Mouse (Mus musculus): ENCODE results near the gene Lrba. TPM values are rescaled to one million over a fixed set of nuclear protein-coding genes. Genes with fewer than 3 reads are reported as not detected.

The Lrba gene
- total RNA-seq (2021) = 10 to 100 TPM; 33.1 to 35.0 TPM
- long read RNA-seq, experiment 1, partial matches to known transcripts = 6 of 15 reads
- long read RNA-seq, experiment 1, other reads (novel, unspliced or antisense) = 9 of 15 reads
- long read RNA-seq, experiment 2, partial matches to known transcripts = 4 of 10 reads
- long read RNA-seq, experiment 2, other reads (novel, unspliced or antisense) = 6 of 10 reads

GRCm38 (mm10) chr3:86224564-86225421 is at the start of gene Lrba:
Gene Lrba (plus strand): TSS chr3:86224680.
- intact Hi-C loops (cut with DNase I) = loop anchor here (1.0 to 5.0 kb wide), 2 partner anchors 82 to 1412 kb away; partner anchors contain the start of gene Rps3a1
- Histone ChIP-seq H3K4me3 (peak within 1 kb of the TSS; percentile 100), H3K27ac (peak within 1 kb of the TSS; percentile 98)
- no peak for TF ChIP-seq CTCF (IDR thresholded peaks at IDR 0.05)
- peak; percentile 70 to 74 for DNase-seq (ENCODE audit: extremely low spot score in 1 of 2, low spot score in 2 of 2)

GRCm38 (mm10) chr3:86179714-86180113 is 44.8 kb upstream of the Lrba start:
- DNase-seq (ENCODE audit: extremely low spot score in 1 of 2, low spot score in 2 of 2) = no peak
- no peak for TF ChIP-seq CTCF (IDR thresholded peaks at IDR 0.05)
- no peak overlapping the region for H3K27ac ChIP-seq
- H3K4me3 ChIP-seq = no peak overlapping the region
- intact Hi-C loops (cut with DNase I) = no loop called here

- no peak for DNase-seq (ENCODE audit: extremely low spot score in 1 of 2, low spot score in 2 of 2)
- TF ChIP-seq CTCF (IDR thresholded peaks at IDR 0.05) = no peak
- H3K27ac ChIP-seq = no peak overlapping the region
- intact Hi-C loops (cut with DNase I) = no loop called here
- no peak overlapping the region for H3K4me3 ChIP-seq
Observed at GRCm38 (mm10) chr3:86181107-86181506, 43.4 kb upstream of the Lrba start.

- H3K27ac ChIP-seq = no peak overlapping the region
- no peak for DNase-seq (ENCODE audit: extremely low spot score in 1 of 2, low spot score in 2 of 2)
- intact Hi-C loops (cut with DNase I) = no loop called here
- no peak overlapping the region for H3K4me3 ChIP-seq
- no peak for TF ChIP-seq CTCF (IDR thresholded peaks at IDR 0.05)
Observed at GRCm38 (mm10) chr3:86184546-86184945, 39.9 kb upstream of the Lrba start.

GRCm38 (mm10) chr3:86187736-86188389 is 36.6 kb upstream of the Lrba start:
- no peak overlapping the region for H3K27ac ChIP-seq
- no peak for TF ChIP-seq CTCF (IDR thresholded peaks at IDR 0.05)
- H3K4me3 ChIP-seq = no peak overlapping the region
- DNase-seq (ENCODE audit: extremely low spot score in 1 of 2, low spot score in 2 of 2) = no peak
- intact Hi-C loops (cut with DNase I) = no loop called here

- no peak overlapping the region for H3K27ac ChIP-seq
- intact Hi-C loops (cut with DNase I) = no loop called here
- peak; percentile 12 to 36 for DNase-seq (ENCODE audit: extremely low spot score in 1 of 2, low spot score in 2 of 2)
Observed at GRCm38 (mm10) chr3:86195981-86196380, 28.5 kb upstream of the Lrba start.

GRCm38 (mm10) chr3:86196471-86196870 is 28.0 kb upstream of the Lrba start:
- no peak for DNase-seq (ENCODE audit: extremely low spot score in 1 of 2, low spot score in 2 of 2)
- no peak for TF ChIP-seq CTCF (IDR thresholded peaks at IDR 0.05)
- Histone ChIP-seq H3K4me3 (no peak overlapping the region), H3K27ac (no peak overlapping the region)
- intact Hi-C loops (cut with DNase I) = no loop called here

More at GRCm38 (mm10) chr3:86195981-86196380, 28.5 kb upstream of the Lrba start:
- no peak overlapping the region for H3K4me3 ChIP-seq
- no peak for TF ChIP-seq CTCF (IDR thresholded peaks at IDR 0.05)

GRCm38 (mm10) chr3:86201645-86202175 is 22.8 kb upstream of the Lrba start:
- TF ChIP-seq CTCF (IDR thresholded peaks at IDR 0.05) = no peak
- H3K27ac ChIP-seq = no peak overlapping the region
- DNase-seq (ENCODE audit: extremely low spot score in 1 of 2, low spot score in 2 of 2) = no peak
- intact Hi-C loops (cut with DNase I) = no loop called here
- H3K4me3 ChIP-seq = no peak overlapping the region

- no peak for DNase-seq (ENCODE audit: extremely low spot score in 1 of 2, low spot score in 2 of 2)
- Histone ChIP-seq H3K4me3 (no peak overlapping the region), H3K27ac (no peak overlapping the region)
- intact Hi-C loops (cut with DNase I) = no loop called here
- no peak for TF ChIP-seq CTCF (IDR thresholded peaks at IDR 0.05)
Observed at GRCm38 (mm10) chr3:86202449-86202848, 22.0 kb upstream of the Lrba start.

- Histone ChIP-seq H3K4me3 (no peak overlapping the region), H3K27ac (no peak overlapping the region)
- TF ChIP-seq CTCF (IDR thresholded peaks at IDR 0.05) = no peak
- intact Hi-C loops (cut with DNase I) = no loop called here
- no peak for DNase-seq (ENCODE audit: extremely low spot score in 1 of 2, low spot score in 2 of 2)
Observed at GRCm38 (mm10) chr3:86204608-86205358, 19.7 kb upstream of the Lrba start.

GRCm38 (mm10) chr3:86206556-86206955 is 17.9 kb upstream of the Lrba start:
- intact Hi-C loops (cut with DNase I) = no loop called here
- Histone ChIP-seq H3K4me3 (no peak overlapping the region), H3K27ac (no peak overlapping the region)
- no peak for TF ChIP-seq CTCF (IDR thresholded peaks at IDR 0.05)
- no peak for DNase-seq (ENCODE audit: extremely low spot score in 1 of 2, low spot score in 2 of 2)

All from left cerebral cortex, adult 2 months (tissue).